Mouse (Mus musculus) cortical plate, adult 2 months (tissue): ENCODE results near the gene Lmo2.

Experiments
- CTCF ChIP-seq: fragments of 200-500 bp; IDR thresholded peaks from 2 replicates; pipeline ENCODE4 v1.5.1; 2011; ENCODE audit warnings: mild to moderate bottlenecking, control low read depth, low read length; ENCODE audit not compliant: insufficient read depth; ENCODE audit errors: extremely low read depth
- POLR2A ChIP-seq: fragments of 200-500 bp; IDR thresholded peaks from 2 replicates; pipeline ENCODE4 v1.6.1; 2011; ENCODE audit warnings: mild to moderate bottlenecking, low read length, control low read depth; ENCODE audit not compliant: insufficient read depth; ENCODE audit errors: extremely low read depth

DNA sequence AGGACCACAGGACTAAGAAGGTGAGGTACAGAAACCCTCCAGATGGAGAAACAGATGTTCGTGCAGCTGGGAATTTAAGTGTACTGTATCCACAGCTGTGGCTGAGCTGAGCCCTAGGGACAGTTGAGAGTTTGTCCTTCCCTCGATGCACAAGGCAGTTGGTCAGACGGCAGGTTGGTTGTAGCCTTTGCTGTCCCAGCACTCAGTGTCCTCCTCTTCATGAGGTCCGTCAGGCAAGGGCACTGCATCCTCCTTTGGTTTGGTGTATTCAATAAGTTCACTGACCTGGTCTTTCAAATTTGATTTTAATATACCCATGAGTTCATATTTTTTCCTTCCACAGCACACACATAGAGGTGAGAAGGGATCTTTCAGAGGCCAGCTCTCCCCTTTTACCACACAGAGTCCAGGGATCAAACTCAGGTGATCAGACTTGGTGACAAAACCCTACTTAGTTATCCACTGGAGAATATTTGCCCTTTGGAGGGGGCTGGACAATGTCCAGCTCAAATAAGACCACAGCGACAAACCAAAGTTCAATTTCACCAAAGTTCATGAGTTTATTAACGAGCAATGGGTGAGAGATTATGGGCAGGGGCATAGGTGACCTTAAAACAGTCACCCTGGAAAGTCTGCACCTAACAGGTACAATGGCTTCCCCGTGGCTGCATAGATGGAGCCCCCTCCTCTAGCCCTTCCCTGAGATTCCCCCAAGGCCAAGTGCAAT, 50.2 kb downstream of the Lmo2 start:
- no peak for TF ChIP-seq POLR2A
- no peak for TF ChIP-seq CTCF
